8 mouse cellular contexts compared by ENCODE assay signal in the genomic region with DNA sequence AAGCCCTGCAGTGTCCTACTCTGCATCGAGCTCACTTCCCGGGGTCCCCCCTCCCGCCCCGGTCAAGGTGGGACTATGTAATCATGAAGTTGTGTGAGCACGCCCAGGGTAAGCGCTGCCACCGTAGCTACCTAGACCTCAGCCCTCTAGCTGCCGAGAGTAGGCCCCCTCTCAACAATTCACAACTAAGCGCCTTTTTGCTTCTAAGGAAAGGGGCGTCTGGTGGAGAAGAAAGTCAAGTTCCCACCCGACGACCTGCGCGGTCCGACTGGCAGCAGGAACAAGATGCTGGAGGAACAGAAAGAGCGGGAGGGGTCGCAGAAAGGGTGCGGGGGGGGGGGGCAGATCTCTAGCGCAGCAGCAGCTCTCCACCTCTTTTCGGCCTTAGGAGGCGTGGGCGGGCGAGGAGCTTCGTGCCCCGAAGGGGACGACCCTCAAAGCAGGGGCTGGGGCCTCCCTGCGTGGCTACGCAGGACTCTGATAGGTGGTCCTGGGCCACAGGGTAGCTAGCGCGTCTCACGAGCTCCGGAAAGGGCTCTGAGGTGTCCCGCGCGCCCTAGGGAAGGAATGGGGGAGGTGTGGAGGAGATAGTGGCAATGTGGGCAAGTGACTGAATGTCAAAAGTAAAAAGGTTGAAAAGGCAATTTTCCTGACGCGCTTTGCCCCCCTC. TPM values are rescaled to one million over a fixed set of nuclear protein-coding genes. Genes with fewer than 3 reads are reported as not detected.
A peak's percentile ranks its signal among the peaks of the same experiment; 100 is the strongest.
DNase-seq lines count a peak whose midpoint lies in the region; ATAC-seq lines count a peak whose summit lies in the region.

No protein-coding gene starts in this region.

- H3K36me3 ChIP-seq in forebrain, embryonic 16.5 days (ENCODE audit: control insufficient read depth, insufficient read depth) = no peaks in the 10 kb centered on the region
- no peaks in the 10 kb centered on the region for H3K36me3 ChIP-seq in kidney, embryonic 15.5 days
- H3K36me3 ChIP-seq in midbrain, embryonic 10.5 days = no peaks in the 10 kb centered on the region

- H3K4me3 ChIP-seq in forebrain, embryonic 16.5 days (replicated peaks; ENCODE audit: low read length) = peak overlapping the region; percentile 32
- peak overlapping the region; percentile 74 for H3K4me3 ChIP-seq in kidney, embryonic 15.5 days (replicated peaks)
- peak overlapping the region; percentile 65 for H3K4me3 ChIP-seq in midbrain, embryonic 10.5 days

- peak overlapping the region; percentile 50 for H3K4me2 ChIP-seq in forebrain, embryonic 16.5 days (ENCODE audit: low read length)
- peak overlapping the region; percentile 75 for H3K4me2 ChIP-seq in kidney, embryonic 15.5 days

- H3K27ac ChIP-seq in forebrain, embryonic 16.5 days (ENCODE audit: low read length) = peak overlapping the region; percentile 69
- H3K27ac ChIP-seq in kidney, embryonic 15.5 days = peak overlapping the region; percentile 99
- peak overlapping the region; percentile 96 for H3K27ac ChIP-seq in midbrain, embryonic 10.5 days (replicated peaks)

- peaks cover 58% of the 10 kb centered on the region for H3K27me3 ChIP-seq in forebrain, embryonic 16.5 days (replicated peaks; ENCODE audit: control insufficient read depth, insufficient read depth, low read length)
- no peaks in the 10 kb centered on the region for H3K27me3 ChIP-seq in kidney, embryonic 15.5 days
- H3K27me3 ChIP-seq in midbrain, embryonic 10.5 days (ENCODE audit: low read depth, poor library complexity, severe bottlenecking) = peaks cover 100% of the 10 kb centered on the region

- H3K4me1 ChIP-seq in forebrain, embryonic 16.5 days (replicated peaks; ENCODE audit: control insufficient read depth, insufficient read depth, low read length) = peaks cover 9% of the 10 kb centered on the region
- H3K4me1 ChIP-seq in kidney, embryonic 15.5 days = peaks cover 48% of the 10 kb centered on the region
- H3K4me1 ChIP-seq in midbrain, embryonic 10.5 days = peaks cover 66% of the 10 kb centered on the region

- no peaks in the 10 kb centered on the region for H3K9me3 ChIP-seq in forebrain, embryonic 16.5 days (ENCODE audit: control insufficient read depth, low read length)
- no peaks in the 10 kb centered on the region for H3K9me3 ChIP-seq in kidney, embryonic 15.5 days (replicated peaks)
- H3K9me3 ChIP-seq in midbrain, embryonic 10.5 days (replicated peaks) = no peaks in the 10 kb centered on the region

- 2% methylated on average over 37 of the region's 37 CpGs for WGBS in forebrain, embryonic 16.5 days
- 3% methylated on average over 37 of the region's 37 CpGs for WGBS in kidney, embryonic 15.5 days
- under 1% methylated on average over 37 of the region's 37 CpGs for WGBS in midbrain, embryonic 10.5 days

- H3K9ac ChIP-seq in forebrain, embryonic 16.5 days (replicated peaks; ENCODE audit: low read depth, low read length) = peak overlapping the region; percentile 50
- H3K9ac ChIP-seq in kidney, embryonic 15.5 days = peak overlapping the region; percentile 54

- DNase-seq in ovary, postnatal 10 days (ENCODE audit: low spot score) = peak; percentile 43
- no peak for DNase-seq in ovary, adult 18-20 months (ENCODE audit: low spot score)
- DNase-seq in midbrain, embryonic 10.5 days (ENCODE audit: low spot score) = peak; percentile 77

- peak; percentile 29; the same call in 1 of the 2 replicates for ATAC-seq in forebrain, embryonic 16.5 days
- ATAC-seq in kidney, embryonic 15.5 days (replicated peaks; ENCODE audit: low FRiP score) = peak; percentile 65
- ATAC-seq in CD4-positive, CD25-positive, alpha-beta regulatory T cell, adult 4 months = no peak
- ATAC-seq in erythroblast, adult 5-6 weeks (replicated peaks; ENCODE audit: low FRiP score, poor library complexity, severe bottlenecking) = no peak
- no peak for ATAC-seq in granulocyte monocyte progenitor cell, adult 5-6 weeks (replicated peaks; ENCODE audit: poor library complexity, severe bottlenecking)

RNA-seq across cellular contexts. Expression of gene Nr2f2, which starts 2.7 kb away (rescaled TPM):
- 88.4 and 90.6 TPM in 2 replicates for polyA plus RNA-seq in forebrain, embryonic 16.5 days (2015; fragmentation: Nextera tagmentation; extraction: Ambion mirVana)
- 230 and 240 TPM in 2 replicates for polyA plus RNA-seq in kidney, embryonic 15.5 days (2015; fragmentation: Nextera tagmentation; extraction: Ambion mirVana)
- 86.8 and 89.2 TPM in 2 replicates for polyA plus RNA-seq in midbrain, embryonic 10.5 days (2016; fragmentation: Nextera tagmentation; extraction: Ambion mirVana)
- not detected for polyA plus RNA-seq in CD4-positive, CD25-positive, alpha-beta regulatory T cell, adult 4 months (2017; shearing (Covaris generic))
- not detected in 2 replicates for total RNA-seq in erythroblast, adult 5-6 weeks (2015; ENCODE audit: low replicate concordance)
- not detected in 2 replicates for total RNA-seq in erythroblast, adult 5-6 weeks (2017; ENCODE audit: low replicate concordance)
- total RNA-seq in granulocyte monocyte progenitor cell, adult 5-6 weeks (2014; fragmentation: Nextera tagmentation) = not detected in 2 replicates
- not detected in 2 replicates for total RNA-seq in granulocyte monocyte progenitor cell, adult 5-6 weeks (2017)

Comparison
In these comparisons a context has a peak if more than half of its experiments do, and no peak if none do; other contexts are left out.
1. ATAC-seq: peak in forebrain, embryonic 16.5 days (single experiment) and kidney, embryonic 15.5 days (single experiment); none in CD4-positive, CD25-positive, alpha-beta regulatory T cell, adult 4 months (single experiment), erythroblast, adult 5-6 weeks (single experiment) and granulocyte monocyte progenitor cell, adult 5-6 weeks (single experiment).
2. RNA of gene Nr2f2, which starts 2.7 kb away (polyA plus RNA-seq): 230 to 240 TPM in kidney, embryonic 15.5 days, 86.8 to 89.2 TPM in midbrain, embryonic 10.5 days and 88.4 to 90.6 TPM in forebrain, embryonic 16.5 days; not detected in CD4-positive, CD25-positive, alpha-beta regulatory T cell, adult 4 months; every median in the first group is over 10 times any median in the second.
3. Peak in every context shown above with its lines, with median percentiles within 50 percentile points of each other: H3K27ac ChIP-seq and H3K4me3 ChIP-seq.